Mouse (Mus musculus) testis, adult 2 months (tissue): ENCODE results near the gene Gm10720.
"Not testable (repeated sequence)": the region's sequence is repeated elsewhere in the genome, so short reads cannot be mapped to it uniquely, and the experiment has no call there.

Source experiments
- CTCF ChIP-seq: fragments of 200-500 bp; IDR thresholded peaks from 2 replicates; pipeline ENCODE4 v1.5.1; 2012; ENCODE audit warnings: low read depth, mild to moderate bottlenecking, inconsistent platforms, low read length, moderate library complexity; ENCODE audit not compliant: control insufficient read depth, insufficient read depth, insufficient replicate concordance
- POLR2A ChIP-seq: fragments of 200-500 bp; IDR thresholded peaks from 2 replicates; pipeline ENCODE4 v1.6.1; 2012; ENCODE audit warnings: low read depth, mild to moderate bottlenecking, inconsistent platforms, low read length, moderate library complexity; ENCODE audit not compliant: control insufficient read depth

DNA sequence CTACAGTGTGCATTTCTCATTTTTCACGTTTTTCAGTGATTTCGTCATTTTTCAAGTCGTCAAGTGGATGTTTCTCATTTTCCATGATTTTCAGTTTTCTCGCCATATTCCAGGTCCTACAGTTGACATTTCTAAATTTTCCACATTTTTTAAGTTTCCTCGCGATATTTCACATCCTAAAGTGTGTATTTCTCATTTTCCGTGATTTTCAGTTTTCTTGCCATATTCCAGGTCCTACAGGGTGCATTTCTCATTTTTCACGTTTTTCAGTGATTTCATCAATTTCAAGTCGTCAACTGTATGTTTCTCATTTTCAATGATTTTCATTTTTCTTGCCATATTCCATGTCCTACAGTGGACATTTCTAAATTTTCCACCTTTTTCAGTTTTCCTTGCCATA lies 1.7 kb downstream of the Gm10720 start, which contains the start of gene Gm10719:
- TF ChIP-seq CTCF, POLR2A: not testable (repeated sequence)
